Mouse (Mus musculus): ENCODE results near the gene Myh11. TPM values are rescaled to one million over a fixed set of nuclear protein-coding genes. Genes with fewer than 3 reads are reported as not detected.
"Not testable (repeated sequence)": the region's sequence is repeated elsewhere in the genome, so short reads cannot be mapped to it uniquely, and the experiment has no call there.

Myh11 gene
- polyA plus RNA-seq, 1 experiment, result 4.1 TPM

- Histone ChIP-seq H3K27ac (ENCODE audit: insufficient read depth, low read length) (peak overlapping the region; percentile 99), H3K4me3 (ENCODE audit: insufficient read depth, low read length) (peak overlapping the region; percentile 82), H3K4me1 (ENCODE audit: control insufficient read depth, insufficient read depth, low read length) (peaks cover 2% of the 10 kb centered on the region; the same call in 1 of the 2 replicates)
- TF ChIP-seq POLR2A (IDR thresholded peaks at IDR 0.05; ENCODE audit: extremely low read depth, insufficient read depth, low read length) (peak; percentile 96), CTCF (IDR thresholded peaks at IDR 0.05; ENCODE audit: extremely low read depth, insufficient read depth, low read length) (no peak)
These were observed 132.0 kb downstream of the Myh11 start for GRCm38 (mm10) chr16:14158936-14159745.

- Histone ChIP-seq H3K27ac (ENCODE audit: insufficient read depth, low read length) (no peak overlapping the region; the same call in 1 of the 2 replicates), H3K4me3 (ENCODE audit: insufficient read depth, low read length) (peak overlapping the region; percentile 82), H3K4me1 (ENCODE audit: control insufficient read depth, insufficient read depth, low read length) (peaks cover 2% of the 10 kb centered on the region; the same call in 1 of the 2 replicates)
- TF ChIP-seq POLR2A (IDR thresholded peaks at IDR 0.05; ENCODE audit: extremely low read depth, insufficient read depth, low read length), result no peak
- TF ChIP-seq CTCF (IDR thresholded peaks at IDR 0.05; ENCODE audit: extremely low read depth, insufficient read depth, low read length), result no peak
These were observed 132.6 kb downstream of the Myh11 start for GRCm38 (mm10) chr16:14158536-14158935.

- no peak overlapping the region for H3K27ac ChIP-seq (ENCODE audit: insufficient read depth, low read length)
- H3K4me3 ChIP-seq (ENCODE audit: insufficient read depth, low read length), result no peak overlapping the region
- H3K4me1 ChIP-seq (ENCODE audit: control insufficient read depth, insufficient read depth, low read length), result peaks cover 2% of the 10 kb centered on the region; the same call in 1 of the 2 replicates
- TF ChIP-seq CTCF (IDR thresholded peaks at IDR 0.05; ENCODE audit: extremely low read depth, insufficient read depth, low read length) (no peak), POLR2A (IDR thresholded peaks at IDR 0.05; ENCODE audit: extremely low read depth, insufficient read depth, low read length) (no peak)
These were observed 134.9 kb downstream of the Myh11 start for GRCm38 (mm10) chr16:14156312-14156711.

DNA sequence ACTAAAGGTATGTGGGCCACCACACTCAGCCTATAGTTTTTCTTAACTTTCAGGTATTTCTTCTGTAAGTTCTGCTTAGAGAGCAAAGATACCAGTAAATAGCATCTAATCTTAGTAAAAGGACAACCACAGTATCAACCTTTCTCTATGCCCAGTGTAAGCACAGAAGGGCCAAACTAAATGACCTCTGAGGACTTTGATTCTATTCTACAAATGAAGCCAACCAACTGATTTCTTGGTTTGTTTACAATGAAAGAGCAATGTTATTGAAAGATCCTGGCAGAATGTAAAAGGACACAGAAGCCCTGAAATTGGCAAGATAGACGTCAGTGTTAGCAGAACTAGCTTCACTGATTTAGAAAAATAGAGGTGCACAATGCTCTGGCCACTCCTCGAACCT lies 135.5 kb downstream of the Myh11 start:
- not testable (repeated sequence) for H3K4me3 ChIP-seq (ENCODE audit: insufficient read depth, low read length); H3K27ac ChIP-seq (ENCODE audit: insufficient read depth, low read length); H3K4me1 ChIP-seq (ENCODE audit: control insufficient read depth, insufficient read depth, low read length)

DNA sequence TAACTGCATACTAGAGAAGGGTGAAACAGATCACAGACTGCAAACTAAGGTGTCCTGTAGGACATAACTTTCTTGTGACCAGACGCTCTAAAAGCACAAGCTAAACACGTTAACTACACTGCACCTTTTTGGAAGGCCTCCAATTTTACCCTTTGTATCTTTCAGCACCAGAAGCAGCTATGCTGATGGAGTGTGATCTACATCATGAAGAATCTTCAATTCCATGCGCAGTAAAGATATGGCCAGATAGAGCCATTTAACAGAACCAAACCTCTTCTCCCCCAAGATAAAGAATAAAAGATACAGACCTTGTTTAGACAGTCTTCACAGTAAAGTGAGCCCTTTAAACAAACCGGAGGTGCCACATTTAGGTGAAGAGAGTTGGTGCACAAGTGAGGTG lies 139.5 kb downstream of the Myh11 start:
- no peak overlapping the region for H3K27ac ChIP-seq (ENCODE audit: insufficient read depth, low read length)
- no peaks in the 10 kb centered on the region for H3K4me1 ChIP-seq (ENCODE audit: control insufficient read depth, insufficient read depth, low read length)
- no peak overlapping the region for H3K4me3 ChIP-seq (ENCODE audit: insufficient read depth, low read length)
- TF ChIP-seq CTCF (IDR thresholded peaks at IDR 0.05; ENCODE audit: extremely low read depth, insufficient read depth, low read length), result no peak
- no peak for TF ChIP-seq POLR2A (IDR thresholded peaks at IDR 0.05; ENCODE audit: extremely low read depth, insufficient read depth, low read length)

DNA sequence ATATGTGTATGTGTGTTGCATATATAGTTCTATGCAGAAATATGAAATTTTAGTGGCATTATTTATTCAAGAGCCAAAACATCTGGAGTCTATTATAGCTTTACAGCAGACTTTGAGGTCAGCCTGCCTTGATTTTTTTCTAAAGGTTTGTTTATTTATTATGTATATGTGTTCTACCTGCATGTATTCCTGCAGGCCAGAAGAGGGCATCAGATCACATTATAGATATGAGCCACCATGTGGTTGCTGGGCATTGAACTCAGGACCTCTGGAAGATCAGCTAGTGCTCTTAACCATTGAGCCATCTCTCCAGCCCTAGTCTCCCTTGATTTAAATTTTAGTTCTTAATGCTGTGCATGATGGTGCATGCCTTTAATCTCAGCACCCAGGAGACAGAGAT lies 143.5 kb downstream of the Myh11 start:
- TF ChIP-seq POLR2A (IDR thresholded peaks at IDR 0.05; ENCODE audit: extremely low read depth, insufficient read depth, low read length), result no peak
- TF ChIP-seq CTCF (IDR thresholded peaks at IDR 0.05; ENCODE audit: extremely low read depth, insufficient read depth, low read length), result no peak
- no peaks in the 10 kb centered on the region for H3K4me1 ChIP-seq (ENCODE audit: control insufficient read depth, insufficient read depth, low read length)
- no peak overlapping the region for H3K4me3 ChIP-seq (ENCODE audit: insufficient read depth, low read length)
- no peak overlapping the region for H3K27ac ChIP-seq (ENCODE audit: insufficient read depth, low read length)

Other genes starting within 250 kb of the Myh11 start
- 28.0 and 30.0 TPM in 2 replicates for gene Nde1, start 128.1 kb downstream of the Myh11 start, polyA plus RNA-seq (2012; rRNA removed)
- 45.4 and 46.7 TPM in 2 replicates for gene Marf1, start 128.0 kb downstream of the Myh11 start, polyA plus RNA-seq (2012; rRNA removed)
- 73.1 and 79.8 TPM in 2 replicates for gene Fopnl, start 26.0 kb upstream of the Myh11 start, polyA plus RNA-seq (2012; rRNA removed)
- 13.1 and 15.3 TPM in 2 replicates for gene Abcc1, start 70.2 kb upstream of the Myh11 start, polyA plus RNA-seq (2012; rRNA removed)